Mouse (Mus musculus): ENCODE measurements around the gene Pan3.
A peak's percentile ranks its signal among the peaks of the same experiment; 100 is the strongest.

The Pan3 gene

DNA sequence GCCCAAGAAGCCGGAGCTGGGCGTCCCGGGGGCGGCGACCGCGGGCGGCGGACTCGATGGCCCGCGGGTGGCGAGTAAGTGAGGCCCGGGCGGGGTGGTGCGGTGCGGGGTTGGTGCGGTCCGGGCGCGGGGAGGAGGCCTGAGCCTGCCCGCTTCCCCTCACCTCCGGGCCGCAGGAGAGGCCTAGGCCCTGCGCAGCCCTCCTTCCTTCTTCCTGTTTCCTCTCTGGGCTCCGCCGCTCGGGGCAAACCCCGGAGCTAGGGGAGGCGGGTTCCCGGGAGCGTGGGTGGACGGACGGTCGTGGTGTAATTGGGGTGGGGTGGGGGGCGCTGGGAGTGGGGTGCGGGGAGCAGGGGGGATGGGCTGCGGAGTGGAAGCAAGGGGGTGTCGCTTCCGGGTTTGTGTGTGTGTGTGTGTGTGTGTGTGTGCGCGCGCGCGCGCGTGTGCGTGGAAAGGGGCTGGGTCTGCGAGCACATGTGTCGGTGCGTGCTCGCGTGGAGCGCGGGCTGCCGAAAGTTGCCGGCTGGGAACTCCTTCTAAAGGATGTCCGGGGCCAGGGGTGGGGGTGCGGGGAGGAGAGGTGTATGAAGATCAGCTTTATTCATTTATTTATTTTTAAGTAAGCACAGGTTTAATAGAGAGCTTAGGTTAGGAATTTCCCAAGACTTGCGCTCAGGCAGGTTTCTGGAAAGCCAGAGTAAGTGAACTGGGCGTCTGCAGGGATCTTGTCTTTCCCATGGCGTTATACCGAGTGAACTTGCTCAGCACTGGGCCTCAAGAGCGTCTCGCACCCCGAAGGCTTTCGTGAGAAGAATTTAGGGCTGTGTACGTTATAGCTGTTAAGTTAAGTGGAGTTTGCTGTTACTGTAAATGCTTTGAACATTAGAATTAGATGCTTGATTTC is 1.2 kb downstream of the Pan3 start:
- DNase-seq (ENCODE audit: low spot score), result peak; percentile 72

GRCm38 (mm10) chr5:147432927-147433326 is 3.0 kb downstream of the Pan3 start:
- DNase-seq (ENCODE audit: low spot score), result no peak

DNA sequence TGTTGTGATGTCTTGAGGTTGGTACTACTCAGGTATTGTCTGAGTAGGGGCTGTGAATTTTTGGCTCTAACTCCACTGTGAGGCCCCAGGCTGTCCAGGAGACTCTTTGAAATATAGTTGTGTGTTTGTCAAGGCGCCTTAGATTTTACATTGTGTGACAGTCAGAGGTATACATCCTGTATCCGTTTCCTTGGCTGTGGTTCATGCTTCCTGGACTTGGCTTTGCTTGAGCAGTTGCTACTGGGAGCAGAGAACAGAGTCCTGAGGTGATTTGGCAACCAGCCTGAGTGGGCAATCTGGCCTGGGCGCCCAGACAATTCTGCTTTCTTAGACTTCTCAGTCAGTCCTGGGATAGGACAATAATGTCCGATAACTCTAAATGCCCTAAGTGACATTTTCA is 5.3 kb downstream of the Pan3 start:
- DNase-seq (ENCODE audit: low spot score), result peak; percentile 61

GRCm38 (mm10) chr5:147435751-147436150 is 5.8 kb downstream of the Pan3 start:
- DNase-seq (ENCODE audit: low spot score), result no peak

DNA sequence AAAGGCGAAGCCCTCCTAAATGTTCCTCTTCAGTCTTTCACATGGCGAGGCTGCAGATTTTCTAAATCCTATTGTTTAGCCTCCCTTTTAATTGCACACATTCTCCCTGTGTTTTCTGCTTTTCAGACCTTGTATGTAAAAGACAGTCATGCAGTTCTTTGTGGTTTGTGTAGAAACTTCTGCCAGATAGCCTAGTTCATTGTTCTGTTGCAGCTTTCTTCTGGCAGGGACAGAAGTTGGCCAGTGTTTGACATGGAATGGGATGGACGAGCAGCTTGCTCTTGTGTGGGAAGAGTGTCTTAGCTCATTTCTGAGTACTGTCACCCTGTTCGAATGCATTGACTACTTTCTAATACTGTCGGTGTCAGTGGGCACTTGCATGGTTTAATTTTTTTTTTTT is 6.5 kb downstream of the Pan3 start:
- DNase-seq (ENCODE audit: low spot score), result no peak

DNA sequence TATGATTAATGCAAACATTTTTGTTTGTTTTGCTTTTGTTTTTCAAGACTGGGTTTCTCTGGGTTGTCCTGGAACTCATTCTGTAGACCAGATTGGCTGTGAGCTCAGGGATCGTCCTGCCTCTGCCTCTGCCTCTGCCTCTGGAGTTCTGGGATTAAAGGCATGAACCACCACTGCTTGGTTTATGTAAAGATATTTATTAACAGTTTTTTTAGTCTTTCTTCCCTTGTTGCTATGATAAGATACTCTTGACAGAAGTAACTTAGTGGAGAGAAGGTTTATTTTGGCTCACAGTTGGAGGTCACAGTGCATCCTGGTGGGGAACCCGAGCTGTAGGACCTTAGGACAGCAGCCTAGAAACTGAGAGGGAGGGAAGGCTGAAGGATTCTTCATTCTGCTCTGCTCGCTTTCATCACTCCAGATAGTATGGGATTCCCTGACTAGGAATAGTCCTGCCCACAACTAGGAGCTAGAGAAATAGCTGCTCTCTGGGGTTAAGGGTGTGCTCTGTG is 11.1 kb downstream of the Pan3 start:
- no peak for DNase-seq (ENCODE audit: low spot score)

DNA sequence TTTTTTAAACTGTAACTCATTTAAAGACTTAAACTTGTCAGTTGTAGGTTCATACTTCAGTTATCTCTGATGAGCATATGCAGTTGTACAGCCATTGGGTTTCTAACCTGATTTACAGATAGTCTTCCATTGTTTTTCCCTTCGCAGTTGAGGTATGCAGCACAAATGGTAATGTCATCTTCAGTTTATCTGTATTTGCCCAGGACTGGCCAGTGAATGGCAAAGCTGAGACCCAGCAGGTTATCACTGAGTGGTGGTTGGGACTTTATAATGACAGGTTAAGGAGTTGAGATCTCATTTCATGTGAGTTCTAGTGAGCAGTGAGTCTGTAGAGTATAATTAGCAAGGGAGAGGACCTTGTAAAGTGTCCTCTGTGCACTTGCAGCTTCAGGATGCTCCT is 12.0 kb downstream of the Pan3 start:
- DNase-seq (ENCODE audit: low spot score), result no peak

GRCm38 (mm10) chr5:147442741-147443140 is 12.8 kb downstream of the Pan3 start:
- no peak for DNase-seq (ENCODE audit: low spot score)

DNA sequence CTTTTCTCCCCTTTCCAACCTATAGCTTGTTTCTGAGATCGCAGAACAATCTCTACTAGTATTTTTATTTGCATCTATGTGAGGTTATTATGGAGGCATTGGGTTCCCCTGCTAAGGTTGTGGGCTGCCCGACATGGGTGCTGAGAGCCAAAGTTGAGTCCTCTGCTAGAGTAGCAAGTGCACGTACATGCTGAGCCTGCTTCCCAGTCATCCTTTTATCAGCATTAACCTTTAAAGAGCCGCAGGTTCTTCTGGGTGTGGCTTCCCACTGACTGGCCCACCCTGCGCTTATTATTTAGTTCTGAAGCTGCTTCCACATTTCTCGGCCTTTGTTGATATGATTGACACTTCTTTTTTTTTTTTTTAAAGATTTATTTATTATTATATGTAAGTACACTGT is 14.3 kb downstream of the Pan3 start:
- no peak for DNase-seq (ENCODE audit: low spot score)

DNA sequence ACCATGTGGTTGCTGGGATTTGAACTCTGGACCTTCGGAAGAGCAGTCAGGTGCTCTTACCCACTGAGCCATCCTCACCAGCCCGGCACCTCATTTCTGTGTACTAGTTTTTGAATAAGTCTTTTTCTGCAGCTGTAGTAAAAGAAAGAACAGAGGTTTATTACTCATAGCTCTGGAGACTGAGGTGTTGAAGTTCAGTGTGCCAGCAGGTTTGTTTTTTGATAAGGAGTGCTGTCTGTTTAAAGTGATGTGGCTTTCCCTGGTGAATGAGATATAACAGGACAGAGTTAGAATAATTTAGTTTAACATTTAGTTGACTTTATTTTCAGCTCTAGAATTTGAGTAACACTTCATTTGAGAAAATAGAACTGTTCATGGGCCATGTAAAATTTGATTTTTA is 14.8 kb downstream of the Pan3 start:
- DNase-seq (ENCODE audit: low spot score), result no peak

GRCm38 (mm10) chr5:147445252-147445651 is 15.3 kb downstream of the Pan3 start:
- DNase-seq (ENCODE audit: low spot score), result no peak

- no peak for DNase-seq (ENCODE audit: low spot score)
Observed at GRCm38 (mm10) chr5:147448526-147448925, 18.6 kb downstream of the Pan3 start.

- DNase-seq (ENCODE audit: low spot score), result no peak
Observed at GRCm38 (mm10) chr5:147448933-147449332, 19.0 kb downstream of the Pan3 start.

DNA sequence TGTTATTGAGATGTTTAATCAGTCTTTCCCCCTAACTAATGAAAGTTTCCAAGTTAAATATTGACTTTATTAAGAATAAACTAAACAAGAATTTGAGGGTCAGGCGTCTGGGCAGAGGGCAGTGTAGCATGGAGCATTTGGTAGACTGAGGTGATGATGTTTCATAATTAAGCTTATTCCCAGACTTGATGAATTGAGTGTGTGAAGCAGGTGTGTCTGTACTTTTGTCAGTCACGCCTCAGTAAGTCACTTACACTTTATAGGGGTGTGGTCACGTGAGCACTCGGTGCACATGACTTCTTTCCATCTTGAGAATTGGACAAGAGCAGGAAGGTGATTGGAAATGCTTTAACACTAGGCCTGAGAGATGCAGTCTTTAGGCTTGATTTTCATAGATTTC is 26.5 kb downstream of the Pan3 start:
- peak; percentile 32 for DNase-seq (ENCODE audit: low spot score)

- DNase-seq (ENCODE audit: low spot score), result peak; percentile 74
Observed at GRCm38 (mm10) chr5:147459821-147460567, 30.0 kb downstream of the Pan3 start.

GRCm38 (mm10) chr5:147463251-147463650 is 33.3 kb downstream of the Pan3 start:
- no peak for DNase-seq (ENCODE audit: low spot score)

GRCm38 (mm10) chr5:147466361-147466760 is 36.4 kb downstream of the Pan3 start:
- no peak for DNase-seq (ENCODE audit: low spot score)

DNA sequence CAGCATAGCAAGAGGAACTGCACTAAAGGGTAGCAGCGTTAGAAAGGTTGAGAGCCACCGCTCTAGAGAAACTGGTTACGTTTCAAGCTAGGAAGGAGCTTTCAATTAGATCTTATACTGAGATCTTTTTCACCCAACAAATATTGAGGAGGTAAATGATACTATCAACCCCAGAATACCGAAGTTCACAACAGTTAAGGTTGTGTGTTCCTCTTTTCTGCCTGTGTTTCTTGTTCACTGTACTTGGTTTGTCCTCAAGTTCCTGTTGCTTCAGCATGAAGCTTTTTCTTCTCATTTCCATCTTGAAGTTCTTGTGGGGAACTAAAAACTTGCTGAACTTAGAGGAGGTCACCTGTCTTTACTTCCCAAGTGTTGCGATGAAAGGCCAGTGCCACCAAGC is 41.2 kb downstream of the Pan3 start:
- no peak for DNase-seq (ENCODE audit: low spot score)

DNA sequence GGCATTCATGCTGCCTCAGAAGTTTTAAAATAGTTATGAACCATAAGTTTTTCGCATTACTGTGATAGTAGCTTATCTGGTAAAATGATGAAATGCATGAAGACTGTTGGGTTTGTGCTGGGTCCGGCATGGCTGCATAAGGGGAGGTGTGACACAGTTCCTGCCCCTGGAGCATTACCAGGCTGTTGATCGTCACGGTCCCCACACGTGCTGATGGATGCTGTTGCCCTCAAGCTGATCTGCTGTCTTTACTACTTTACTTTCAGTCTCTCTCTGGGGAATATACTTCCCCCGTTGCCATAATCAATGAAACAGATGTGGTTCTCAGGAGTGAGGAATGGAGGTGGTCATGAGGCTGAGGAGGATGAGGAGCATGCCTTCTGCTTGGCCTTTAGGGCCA is 43.1 kb downstream of the Pan3 start:
- DNase-seq (ENCODE audit: low spot score), result no peak

DNA sequence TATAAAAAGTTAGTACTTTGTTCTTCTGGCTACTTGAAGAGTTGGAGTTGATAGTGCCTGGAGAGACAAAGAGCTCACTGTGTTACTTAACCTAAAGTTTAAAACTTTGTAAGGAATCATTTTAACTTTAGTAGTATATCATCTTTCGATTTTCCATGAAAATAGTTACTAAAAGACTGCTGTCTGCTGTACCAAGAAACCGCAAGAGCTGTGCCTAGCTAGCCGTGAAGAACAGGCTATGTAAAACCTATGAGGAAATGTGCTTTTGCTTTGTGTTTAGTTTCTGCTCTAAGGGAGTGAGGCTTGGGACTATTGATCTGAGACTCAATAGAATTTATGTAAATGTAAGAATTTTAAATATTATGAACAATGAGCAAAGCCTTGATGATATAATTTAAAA is 43.9 kb downstream of the Pan3 start:
- no peak for DNase-seq (ENCODE audit: low spot score)

DNA sequence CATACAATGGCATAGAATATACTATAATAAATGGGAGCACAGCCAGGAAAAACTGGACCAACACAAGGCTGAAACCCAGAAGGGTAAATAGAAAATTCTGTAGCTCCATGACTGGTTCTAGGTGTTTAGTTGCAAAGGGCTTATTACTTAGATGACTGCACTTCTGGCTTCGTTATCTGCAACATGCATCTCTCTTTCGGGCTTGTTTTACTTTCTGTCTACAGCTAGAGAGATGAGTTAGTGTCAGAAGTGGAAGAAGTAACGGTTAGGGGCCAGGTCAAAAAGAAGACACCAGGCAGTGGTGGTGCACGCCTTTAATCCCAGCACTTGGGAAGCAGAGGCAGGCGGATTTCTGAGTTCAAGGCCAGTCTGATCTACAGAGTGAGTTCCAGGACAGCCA is 46.1 kb downstream of the Pan3 start:
- DNase-seq (ENCODE audit: low spot score), result no peak

DNA sequence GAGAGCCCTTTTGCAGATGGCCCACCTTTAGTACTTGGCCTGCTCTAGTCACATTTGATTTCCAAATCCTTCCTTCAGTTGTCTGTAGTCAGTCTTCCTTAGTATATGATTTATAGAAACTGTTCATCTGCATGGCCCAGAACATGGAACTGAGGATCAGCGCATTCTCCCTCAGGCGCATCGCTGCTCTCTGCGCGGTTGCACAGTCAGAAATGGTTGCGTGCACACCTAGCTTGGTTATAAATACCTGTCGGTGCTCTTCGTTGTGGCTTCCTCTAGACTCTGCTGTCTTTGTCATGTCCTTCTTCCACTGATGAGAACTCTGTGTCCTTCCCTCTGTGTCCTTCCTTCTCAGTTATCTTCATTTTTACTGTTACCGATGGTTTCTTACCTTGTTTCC is 47.1 kb downstream of the Pan3 start:
- no peak for DNase-seq (ENCODE audit: low spot score)

- DNase-seq (ENCODE audit: low spot score), result no peak
Observed at GRCm38 (mm10) chr5:147479341-147479740, 49.4 kb downstream of the Pan3 start.

Data from lung, postnatal 25 days (tissue).